Mouse (Mus musculus): Measurements from ENCODE around the gene Nrip2.

The Nrip2 gene

GRCm38 (mm10) chr6:128437731-128438316 lies 38.7 kb downstream of the Nrip2 start:
- peak; percentile 63 for DNase-seq (ENCODE audit: low read depth)

GRCm38 (mm10) chr6:128438317-128438870 lies 39.3 kb downstream of the Nrip2 start, which contains the start of gene Fkbp4:
Gene Fkbp4 (minus strand): TSS chr6:128438677.
- peak; percentile 95 for DNase-seq (ENCODE audit: low read depth)

GRCm38 (mm10) chr6:128438871-128439341 lies 39.8 kb downstream of the Nrip2 start:
- no peak for DNase-seq (ENCODE audit: low read depth)

GRCm38 (mm10) chr6:128440238-128440637 lies 41.1 kb downstream of the Nrip2 start:
- peak; percentile 39 for DNase-seq (ENCODE audit: low read depth)

GRCm38 (mm10) chr6:128445761-128446535 lies 46.9 kb downstream of the Nrip2 start:
- peak; percentile 43 for DNase-seq (ENCODE audit: low read depth)

GRCm38 (mm10) chr6:128447063-128447462 lies 48.0 kb downstream of the Nrip2 start:
- no peak for DNase-seq (ENCODE audit: low read depth)

GRCm38 (mm10) chr6:128455835-128456605 lies 56.9 kb downstream of the Nrip2 start:
- no peak for DNase-seq (ENCODE audit: low read depth)

- DNase-seq (ENCODE audit: low read depth), result no peak
Observed at GRCm38 (mm10) chr6:128457186-128457585, 58.1 kb downstream of the Nrip2 start.

- no peak for DNase-seq (ENCODE audit: low read depth)
Observed at GRCm38 (mm10) chr6:128460321-128460720, 61.2 kb downstream of the Nrip2 start.

GRCm38 (mm10) chr6:128460729-128461503 lies 61.8 kb downstream of the Nrip2 start:
- DNase-seq (ENCODE audit: low read depth), result no peak

GRCm38 (mm10) chr6:128461606-128462005 lies 62.5 kb downstream of the Nrip2 start:
- no peak for DNase-seq (ENCODE audit: low read depth)

- DNase-seq (ENCODE audit: low read depth), result no peak
Observed at GRCm38 (mm10) chr6:128464996-128465395, 65.9 kb downstream of the Nrip2 start.
